Mouse (Mus musculus) liver, embryonic 14.5 days (tissue): Measurements from ENCODE around the gene Atox1.

Source experiments
- CTCF ChIP-seq: IDR thresholded peaks from 2 replicates; pipeline ENCODE4 v1.5.1; 2016; ENCODE audit warnings: antibody characterized with exemption, low read depth, control low read depth
- EP300 ChIP-seq: IDR thresholded peaks from 2 replicates; pipeline ENCODE4 v1.6.1; 2016; ENCODE audit warnings: antibody characterized with exemption, low read depth

GRCm38 (mm10) chr11:55418704-55419061 is 42.4 kb downstream of the Atox1 start:
- TF ChIP-seq EP300 (no peak), CTCF (no peak)
